Mouse (Mus musculus) myocyte (in vitro differentiated cells): Measurements from ENCODE around the gene Slit3. TPM values are rescaled to one million over a fixed set of nuclear protein-coding genes. Genes with fewer than 3 reads are reported as not detected.

Experiments used
- H3K27me3 ChIP-seq: one replicate; pipeline ENCODE4 v1.6.1; 2011; ENCODE audit not compliant: control insufficient read depth, insufficient read depth, insufficient read length
- H3K36me3 ChIP-seq: one replicate; pipeline ENCODE4 v1.6.1; 2011; ENCODE audit not compliant: control insufficient read depth, insufficient read depth
- H3K4me2 ChIP-seq: one replicate; pipeline ENCODE4 v1.6.1; 2011; ENCODE audit warnings: low read depth, control low read depth
- H3K4me3 ChIP-seq: one replicate; pipeline ENCODE4 v1.5.1; 2011; ENCODE audit warnings: mild to moderate bottlenecking, control low read depth, moderate library complexity
- H3K79me2 ChIP-seq: one replicate; pipeline ENCODE4 v1.6.1; 2011; ENCODE audit not compliant: control insufficient read depth, insufficient read depth
- H3ac ChIP-seq: one replicate; pipeline ENCODE4 v1.6.1; 2011; ENCODE audit not compliant: control insufficient read depth, insufficient read length
- CEBPB ChIP-seq: IDR thresholded peaks from 2 replicates; pipeline ENCODE4 v1.6.1; 2011; ENCODE audit warnings: mild to moderate bottlenecking, moderate library complexity; ENCODE audit not compliant: poor library complexity, insufficient read depth, severe bottlenecking
- E2F4 ChIP-seq: IDR thresholded peaks from one replicate; pipeline ENCODE4 v1.6.1; 2011; ENCODE audit warnings: mild to moderate bottlenecking, control low read depth, moderate library complexity; ENCODE audit not compliant: insufficient read depth
- MAX ChIP-seq: IDR thresholded peaks from one replicate; pipeline ENCODE4 v1.6.1; 2011; ENCODE audit warnings: low read depth, mild to moderate bottlenecking, control low read depth
- MYOD1 ChIP-seq, 3 experiments: IDR thresholded peaks; one replicate each; pipeline ENCODE4 v1.6.1; 2011; ENCODE audit warnings: control low read depth in 2 of 3, low read depth in 2 of 3, mild to moderate bottlenecking in 2 of 3, moderate library complexity in 1 of 3; ENCODE audit not compliant: insufficient read length in 2 of 3, control insufficient read depth in 1 of 3
- MYOG ChIP-seq, 3 experiments: IDR thresholded peaks; one replicate each; pipeline ENCODE4 v1.6.1; 2011; ENCODE audit warnings: control low read depth in 2 of 3, low read depth in 2 of 3, mild to moderate bottlenecking in 2 of 3; ENCODE audit not compliant: insufficient read length in 2 of 3, control insufficient read depth in 1 of 3, insufficient read depth in 1 of 3
- POLR2A ChIP-seq: IDR thresholded peaks from one replicate; pipeline ENCODE4 v1.6.1; 2011; ENCODE audit warnings: low read depth, mild to moderate bottlenecking, control low read depth, moderate library complexity; ENCODE audit not compliant: insufficient read length
- POLR2AphosphoS2 ChIP-seq: IDR thresholded peaks from one replicate; pipeline ENCODE4 v1.6.1; 2011; ENCODE audit warnings: low read depth, control low read depth; ENCODE audit not compliant: insufficient read length
- REST ChIP-seq: IDR thresholded peaks from one replicate; pipeline ENCODE4 v1.6.1; 2011; ENCODE audit warnings: mild to moderate bottlenecking, control low read depth, moderate library complexity; ENCODE audit not compliant: insufficient read depth, insufficient read length
- SRF ChIP-seq: IDR thresholded peaks from one replicate; pipeline ENCODE4 v1.6.1; 2011; ENCODE audit warnings: low read depth; ENCODE audit not compliant: control insufficient read depth, insufficient read length
- TCF12 ChIP-seq: IDR thresholded peaks from one replicate; pipeline ENCODE4 v1.6.1; 2011; ENCODE audit warnings: mild to moderate bottlenecking, control low read depth; ENCODE audit not compliant: poor library complexity, insufficient read depth, severe bottlenecking
- TCF3 ChIP-seq: IDR thresholded peaks from one replicate; pipeline ENCODE4 v1.6.1; 2011; ENCODE audit warnings: low read depth, control low read depth; ENCODE audit not compliant: insufficient read length
- USF1 ChIP-seq: IDR thresholded peaks from one replicate; pipeline ENCODE4 v1.6.1; 2011; ENCODE audit warnings: low read depth, mild to moderate bottlenecking, control low read depth, moderate library complexity
- polyA plus RNA-seq: library from polyadenylated mRNA; unstranded; fragments of >200 nt; fragmentation: generic; extraction: Trizol; gene quantifications from one replicate; pipeline ENCODE4 v1.2.1, GENCODE M21; 2012; ENCODE audit warnings: missing spikeins

Slit3 gene
- polyA plus RNA-seq, 1 experiment: not detected

DNA sequence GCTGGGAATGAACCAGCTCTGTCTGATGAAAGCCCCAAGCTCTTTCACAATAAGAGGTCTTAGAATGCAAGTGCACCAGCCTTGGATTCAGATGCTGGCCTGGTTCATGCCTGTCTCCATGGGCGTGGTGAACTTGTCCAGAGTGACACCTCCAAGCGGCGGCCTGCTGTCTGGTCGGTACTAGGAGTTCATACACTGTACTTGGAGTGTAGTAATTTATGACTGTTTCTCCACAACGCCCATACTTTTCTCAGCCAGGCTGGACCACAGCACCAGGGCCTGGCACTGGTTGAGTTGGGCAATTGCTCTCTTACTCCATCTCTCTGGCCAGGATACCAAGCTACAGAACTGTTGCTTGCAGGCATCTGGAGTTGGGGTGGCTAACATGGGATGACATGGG lies 602.9 kb downstream of the Slit3 start:
- Histone ChIP-seq H3K4me3 (no peak overlapping the region), H3K27me3 (no peaks in the 10 kb centered on the region), H3K36me3 (no peaks in the 10 kb centered on the region), H3K79me2 (no peaks in the 10 kb centered on the region), H3K4me2 (no peak overlapping the region), H3ac (no peak overlapping the region)
- no peak for TF ChIP-seq MAX
- no peak for TF ChIP-seq USF1
- TF ChIP-seq TCF3: no peak
- no peak for TF ChIP-seq CEBPB

DNA sequence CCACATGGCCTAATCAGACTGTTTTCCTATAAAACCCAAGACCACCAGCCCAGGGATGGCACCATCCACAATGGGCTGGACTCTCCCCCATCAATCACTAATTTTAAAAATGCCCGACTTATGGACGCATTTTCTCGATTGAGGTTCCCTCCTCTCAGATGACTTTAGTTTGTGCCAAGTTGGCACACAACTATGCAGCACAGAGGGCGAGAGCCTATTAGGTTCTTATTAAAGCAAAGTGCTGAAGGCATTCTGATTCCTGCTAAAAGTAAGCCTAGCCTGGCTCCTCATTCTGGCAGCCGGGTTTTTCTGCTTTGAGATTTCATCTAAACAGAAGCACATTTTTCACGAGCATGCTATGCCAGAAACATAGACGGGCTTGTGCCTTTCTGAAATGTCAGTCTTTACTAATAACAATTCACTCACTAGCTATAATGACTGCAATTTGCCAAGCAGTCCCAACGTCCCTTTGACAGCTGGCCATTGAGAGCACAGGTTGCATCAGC lies 605.4 kb downstream of the Slit3 start:
- H3K27me3 ChIP-seq: no peaks in the 10 kb centered on the region
- H3ac ChIP-seq: no peak overlapping the region
- no peak overlapping the region for H3K4me2 ChIP-seq
- no peak overlapping the region for H3K4me3 ChIP-seq
- TF ChIP-seq USF1 (no peak), POLR2A (no peak), SRF (no peak), REST (no peak), TCF3 (no peak), E2F4 (no peak), TCF12 (no peak), MAX (no peak), MYOG (IDR thresholded peaks at IDR 0.05; ENCODE audit: control insufficient read depth in 1 of 3, insufficient read depth in 1 of 3, insufficient read length in 2 of 3, low read depth in 2 of 3) (no peak)
- H3K36me3 ChIP-seq: no peaks in the 10 kb centered on the region
- H3K79me2 ChIP-seq: no peaks in the 10 kb centered on the region

GRCm38 (mm10) chr11:35728200-35728599 lies 607.2 kb downstream of the Slit3 start:
- no peaks in the 10 kb centered on the region for H3K27me3 ChIP-seq
- no peak overlapping the region for H3ac ChIP-seq

DNA sequence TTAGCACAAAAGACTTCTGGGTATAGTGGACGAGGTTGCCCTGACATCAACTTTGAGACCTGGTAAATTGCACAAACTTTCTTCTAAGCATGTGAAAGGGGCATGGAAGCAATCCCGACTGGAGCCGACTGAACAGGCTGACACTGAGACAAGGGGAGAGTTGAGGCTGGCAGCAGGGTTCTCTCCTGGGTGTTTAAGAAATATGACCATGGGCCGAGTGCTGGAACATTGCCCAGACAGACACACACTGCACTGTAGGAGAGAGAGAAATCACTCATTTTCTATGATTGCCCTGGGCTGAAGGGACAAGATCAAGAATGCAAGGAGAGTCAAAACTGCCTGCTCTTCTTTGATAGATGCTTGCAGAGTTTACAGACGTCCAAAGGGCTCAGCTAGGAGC lies 608.2 kb downstream of the Slit3 start:
- Histone ChIP-seq H3K79me2 (no peaks in the 10 kb centered on the region), H3K4me2 (no peak overlapping the region), H3ac (no peak overlapping the region), H3K27me3 (peaks cover under 1% of the 10 kb centered on the region), H3K4me3 (no peak overlapping the region), H3K36me3 (no peaks in the 10 kb centered on the region)
- TF ChIP-seq E2F4: no peak
- TF ChIP-seq TCF3: no peak
- no peak for TF ChIP-seq REST
- no peak for TF ChIP-seq USF1
- TF ChIP-seq MYOG (IDR thresholded peaks at IDR 0.05; ENCODE audit: control insufficient read depth in 1 of 3, insufficient read depth in 1 of 3, insufficient read length in 2 of 3, low read depth in 2 of 3): no peak
- no peak for TF ChIP-seq MAX
- no peak for TF ChIP-seq CEBPB
- TF ChIP-seq POLR2A: no peak
- TF ChIP-seq MYOD1 (IDR thresholded peaks at IDR 0.05; ENCODE audit: control insufficient read depth in 1 of 3, insufficient read length in 2 of 3, low read depth in 2 of 3): no peak
- TF ChIP-seq POLR2AphosphoS2: no peak
- no peak for TF ChIP-seq TCF12
- TF ChIP-seq SRF: no peak

More at GRCm38 (mm10) chr11:35728200-35728599, 607.2 kb downstream of the Slit3 start:
- H3K4me3 ChIP-seq: no peak overlapping the region
- H3K4me2 ChIP-seq: no peak overlapping the region
- H3K79me2 ChIP-seq: no peaks in the 10 kb centered on the region
- TF ChIP-seq E2F4 (no peak), SRF (no peak), CEBPB (no peak), TCF3 (no peak)
- no peaks in the 10 kb centered on the region for H3K36me3 ChIP-seq

DNA sequence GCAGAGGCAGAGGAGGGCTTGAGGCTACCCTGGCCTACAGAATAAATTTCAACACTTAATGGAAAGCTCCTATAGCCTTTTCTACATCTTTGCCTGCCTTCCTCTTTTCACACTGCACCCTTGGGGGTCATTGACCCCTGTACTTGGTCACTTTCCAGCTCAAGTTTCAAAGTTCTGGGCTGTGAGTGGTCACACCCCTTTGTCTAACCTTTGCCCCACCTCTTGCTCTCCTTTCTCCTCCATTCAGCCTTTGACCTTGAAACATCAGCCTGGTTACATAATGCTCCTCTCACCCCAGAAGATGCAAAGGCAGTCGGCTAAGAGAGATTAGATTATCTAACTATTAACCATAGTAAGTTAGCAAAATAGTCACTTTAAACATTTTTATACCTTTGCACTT lies 611.3 kb downstream of the Slit3 start:
- Histone ChIP-seq H3K27me3 (peaks cover 3% of the 10 kb centered on the region), H3ac (no peak overlapping the region), H3K36me3 (no peaks in the 10 kb centered on the region), H3K4me2 (no peak overlapping the region), H3K4me3 (no peak overlapping the region), H3K79me2 (no peaks in the 10 kb centered on the region)
- no peak for TF ChIP-seq TCF12
- no peak for TF ChIP-seq MAX
- TF ChIP-seq POLR2A: no peak
- TF ChIP-seq USF1: no peak
- no peak for TF ChIP-seq REST
- no peak for TF ChIP-seq E2F4
- TF ChIP-seq MYOG (IDR thresholded peaks at IDR 0.05; ENCODE audit: control insufficient read depth in 1 of 3, insufficient read depth in 1 of 3, insufficient read length in 2 of 3, low read depth in 2 of 3): no peak
- TF ChIP-seq CEBPB: no peak
- TF ChIP-seq TCF3: no peak
- TF ChIP-seq POLR2AphosphoS2: no peak
- TF ChIP-seq SRF: no peak
- TF ChIP-seq MYOD1 (IDR thresholded peaks at IDR 0.05; ENCODE audit: control insufficient read depth in 1 of 3, insufficient read length in 2 of 3, low read depth in 2 of 3): no peak

- H3K36me3 ChIP-seq: no peaks in the 10 kb centered on the region
- TF ChIP-seq MYOD1 (IDR thresholded peaks at IDR 0.05; ENCODE audit: control insufficient read depth in 1 of 3, insufficient read length in 2 of 3, low read depth in 2 of 3) (no peak), TCF12 (no peak), REST (no peak), MYOG (IDR thresholded peaks at IDR 0.05; ENCODE audit: control insufficient read depth in 1 of 3, insufficient read depth in 1 of 3, insufficient read length in 2 of 3, low read depth in 2 of 3) (no peak), TCF3 (no peak), POLR2AphosphoS2 (no peak), CEBPB (no peak)
- H3K4me2 ChIP-seq: no peak overlapping the region
- no peak overlapping the region for H3ac ChIP-seq
- no peak overlapping the region for H3K4me3 ChIP-seq
- no peaks in the 10 kb centered on the region for H3K79me2 ChIP-seq
- H3K27me3 ChIP-seq: peaks cover 3% of the 10 kb centered on the region
Observed at GRCm38 (mm10) chr11:35736817-35737216, 615.8 kb downstream of the Slit3 start.
